Mouse (Mus musculus) testis, adult 2 months (tissue): ENCODE measurements around the gene Fanca.

Experiments
- CTCF ChIP-seq: fragments of 200-500 bp; IDR thresholded peaks from 2 replicates; pipeline ENCODE4 v1.5.1; 2012; ENCODE audit warnings: low read depth, mild to moderate bottlenecking, inconsistent platforms, low read length, moderate library complexity; ENCODE audit not compliant: control insufficient read depth, insufficient read depth, insufficient replicate concordance
- POLR2A ChIP-seq: fragments of 200-500 bp; IDR thresholded peaks from 2 replicates; pipeline ENCODE4 v1.6.1; 2012; ENCODE audit warnings: low read depth, mild to moderate bottlenecking, inconsistent platforms, low read length, moderate library complexity; ENCODE audit not compliant: control insufficient read depth

GRCm38 (mm10) chr8:123328552-123328951, 10.2 kb upstream of the Fanca start:
- TF ChIP-seq CTCF (no peak), POLR2A (no peak)
